Mouse (Mus musculus) small intestine, adult 2 months (tissue): ENCODE data around the gene Tnfrsf23.

Source experiments
- CTCF ChIP-seq: fragments of 200-500 bp; IDR thresholded peaks from 2 replicates; pipeline ENCODE4 v1.5.1; 2012; ENCODE audit warnings: low read depth, mild to moderate bottlenecking, control low read depth, inconsistent platforms, low read length, moderate library complexity, mixed read lengths; ENCODE audit not compliant: insufficient replicate concordance, insufficient read length; ENCODE audit errors: extremely low read depth
- POLR2A ChIP-seq: fragments of 200-500 bp; IDR thresholded peaks from 2 replicates; pipeline ENCODE4 v1.6.1; 2012; ENCODE audit warnings: low read depth, mild to moderate bottlenecking, control low read depth, inconsistent platforms, low read length, moderate library complexity

- TF ChIP-seq CTCF = no peak
- no peak for TF ChIP-seq POLR2A
Measured at GRCm38 (mm10) chr7:143628540-143628939, 57.1 kb downstream of the Tnfrsf23 start, which contains the start of gene Tnfrsf26.
